ENCODE assay signal across 19 mouse cellular contexts in the genomic region with DNA sequence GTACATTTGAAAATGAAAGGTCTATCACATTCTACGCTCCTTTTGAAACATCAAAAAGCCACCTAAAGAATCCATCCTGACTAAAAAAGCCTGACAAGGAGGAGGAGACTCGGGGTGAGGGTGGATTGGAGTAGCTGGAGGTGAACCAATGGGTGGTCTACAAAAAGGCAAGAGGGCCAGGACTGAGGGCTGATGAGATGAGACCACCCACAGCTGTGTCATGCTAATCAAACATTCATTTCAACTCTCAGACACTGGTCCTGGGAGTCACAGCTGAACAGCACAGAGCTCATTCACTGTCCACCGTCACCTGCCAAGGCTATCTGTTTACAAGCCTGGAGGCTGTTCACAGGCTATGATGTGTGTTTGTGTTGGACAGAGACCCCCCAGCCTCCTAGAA.
A peak's percentile ranks its signal among the peaks of the same experiment; 100 is the strongest.
DNase-seq lines count a peak whose midpoint lies in the region; ATAC-seq and TF ChIP-seq lines count a peak whose summit lies in the region.
"Had no signal": no experiment of that assay in that cellular context is flagged by ENCODE, and none has a peak within 500 bp of the region (broad histone marks: within the 10 kb centered on the region; RNA-seq: fewer than 3 reads in every experiment).

No protein-coding gene starts in this region.

- no peaks in the 10 kb centered on the region for H3K4me1 ChIP-seq in midbrain, embryonic 12.5 days
- H3K4me1 ChIP-seq in midbrain, postnatal 0 days (ENCODE audit: insufficient read depth, low read length) = no peaks in the 10 kb centered on the region
- no peaks in the 10 kb centered on the region for H3K4me1 ChIP-seq in midbrain, embryonic 14.5 days (ENCODE audit: control insufficient read depth, insufficient read depth, low read length)
- H3K4me1 ChIP-seq: embryonic facial prominence, embryonic 12.5 days; heart, embryonic 13.5 days had no signal

- peak; percentile 52; the same call in 1 of the 2 replicates for ATAC-seq in midbrain, embryonic 12.5 days (ENCODE audit: low FRiP score, low read depth)
- no peak for ATAC-seq in midbrain, postnatal 0 days (ENCODE audit: low FRiP score)
- ATAC-seq in midbrain, embryonic 14.5 days (ENCODE audit: low FRiP score, low TSS enrichment) = 0 out of 2 replicates have a peak, but pooled peaks have one; percentile 31

- DNase-seq in heart, adult 11 months = peak; percentile 40
- no peak for DNase-seq in heart, adult 8-10 months (ENCODE audit: low spot score)
- DNase-seq in midbrain, postnatal 0 days (ENCODE audit: low spot score) = no peak
- DNase-seq in ZHBTc4 (ENCODE audit: low read depth, low spot score) = peak; percentile 7
- no peak for DNase-seq in midbrain, embryonic 14.5 days
- DNase-seq in right cerebral cortex, postnatal 25 days = no peak
- DNase-seq: B cell, adult 2 months; cerebellum, adult 8-10 months; heart, postnatal 4 days; kidney, adult 18-20 months; layer of hippocampus, postnatal 36 days; liver; lung, postnatal 10 days; right cerebral cortex, postnatal 4 days had no signal

- H3K4me3 ChIP-seq in midbrain, embryonic 12.5 days = no peak overlapping the region
- H3K4me3 ChIP-seq in midbrain, postnatal 0 days (ENCODE audit: low read depth, low read length) = no peak overlapping the region
- H3K4me3 ChIP-seq in midbrain, embryonic 14.5 days (replicated peaks; ENCODE audit: low read depth, low read length) = no peak overlapping the region
- H3K4me3 ChIP-seq: embryonic facial prominence, embryonic 12.5 days; erythroblast, embryonic 14.5 days; heart, embryonic 13.5 days had no signal

- 55% methylated on average over 3 of the region's 3 CpGs for WGBS in midbrain, embryonic 12.5 days
- WGBS in midbrain, postnatal 0 days = 57% methylated on average over 3 of the region's 3 CpGs
- WGBS in midbrain, embryonic 14.5 days = 53% methylated on average over 3 of the region's 3 CpGs

- H3K27me3 ChIP-seq in midbrain, embryonic 12.5 days = peaks cover 3% of the 10 kb centered on the region; the same call in 1 of the 2 replicates
- no peaks in the 10 kb centered on the region for H3K27me3 ChIP-seq in midbrain, postnatal 0 days (ENCODE audit: insufficient read depth, low read length)
- H3K27me3 ChIP-seq in midbrain, embryonic 14.5 days (ENCODE audit: control insufficient read depth, insufficient read depth, low read length) = no peaks in the 10 kb centered on the region
- H3K27me3 ChIP-seq: embryonic facial prominence, embryonic 12.5 days; heart, embryonic 13.5 days had no signal

- no peak overlapping the region for H3K4me2 ChIP-seq in midbrain, embryonic 12.5 days (replicated peaks)
- no peak overlapping the region for H3K4me2 ChIP-seq in midbrain, postnatal 0 days (ENCODE audit: low read depth, low read length, poor library complexity, severe bottlenecking)
- H3K4me2 ChIP-seq in midbrain, embryonic 14.5 days (ENCODE audit: low read length) = no peak overlapping the region
- H3K4me2 ChIP-seq: embryonic facial prominence, embryonic 12.5 days; heart, embryonic 13.5 days had no signal

- no peak overlapping the region for H3K9ac ChIP-seq in midbrain, embryonic 12.5 days (replicated peaks)
- no peak overlapping the region for H3K9ac ChIP-seq in midbrain, postnatal 0 days (replicated peaks; ENCODE audit: low read length, poor library complexity, severe bottlenecking)
- H3K9ac ChIP-seq in midbrain, embryonic 14.5 days (replicated peaks; ENCODE audit: low read length) = no peak overlapping the region
- H3K9ac ChIP-seq: embryonic facial prominence, embryonic 12.5 days; heart, embryonic 13.5 days had no signal

- H3K27ac ChIP-seq in midbrain, embryonic 12.5 days (replicated peaks) = no peak overlapping the region
- H3K27ac ChIP-seq in midbrain, postnatal 0 days (ENCODE audit: low read depth, low read length) = no peak overlapping the region
- H3K27ac ChIP-seq in midbrain, embryonic 14.5 days (replicated peaks; ENCODE audit: low read depth, low read length) = no peak overlapping the region
- H3K27ac ChIP-seq: embryonic facial prominence, embryonic 12.5 days; heart, embryonic 13.5 days; kidney, postnatal 0 days had no signal

- no peaks in the 10 kb centered on the region for H3K36me3 ChIP-seq in midbrain, embryonic 12.5 days
- H3K36me3 ChIP-seq in midbrain, postnatal 0 days (ENCODE audit: insufficient read depth, low read length) = no peaks in the 10 kb centered on the region
- no peaks in the 10 kb centered on the region for H3K36me3 ChIP-seq in midbrain, embryonic 14.5 days (ENCODE audit: control insufficient read depth, insufficient read depth, low read length)
- H3K36me3 ChIP-seq: embryonic facial prominence, embryonic 12.5 days; heart, embryonic 13.5 days had no signal

- H3K9me3 ChIP-seq in midbrain, embryonic 12.5 days = no peaks in the 10 kb centered on the region
- H3K9me3 ChIP-seq in midbrain, postnatal 0 days (ENCODE audit: low read length) = no peaks in the 10 kb centered on the region
- no peaks in the 10 kb centered on the region for H3K9me3 ChIP-seq in midbrain, embryonic 14.5 days (ENCODE audit: control insufficient read depth, low read length)
- H3K9me3 ChIP-seq: embryonic facial prominence, embryonic 12.5 days; heart, embryonic 13.5 days had no signal

- no peak for TF ChIP-seq CTCF in midbrain, postnatal 0 days (IDR thresholded peaks at IDR 0.05)

Comparison
In these comparisons a context has a peak if more than half of its experiments do, and no peak if none do; other contexts are left out.
1. DNase-seq: peak in heart, adult 11 months (single experiment) and ZHBTc4 (single experiment); none in heart, adult 8-10 months (single experiment), midbrain, postnatal 0 days (single experiment), midbrain, embryonic 14.5 days (single experiment) and right cerebral cortex, postnatal 25 days (single experiment).